Mouse (Mus musculus): ENCODE measurements around the gene Mkln1. TPM values are rescaled to one million over a fixed set of nuclear protein-coding genes. Genes with fewer than 3 reads are reported as not detected.

Gene Mkln1
- polyA plus RNA-seq, 1 experiment from 2014 or later = 154 TPM

DNA sequence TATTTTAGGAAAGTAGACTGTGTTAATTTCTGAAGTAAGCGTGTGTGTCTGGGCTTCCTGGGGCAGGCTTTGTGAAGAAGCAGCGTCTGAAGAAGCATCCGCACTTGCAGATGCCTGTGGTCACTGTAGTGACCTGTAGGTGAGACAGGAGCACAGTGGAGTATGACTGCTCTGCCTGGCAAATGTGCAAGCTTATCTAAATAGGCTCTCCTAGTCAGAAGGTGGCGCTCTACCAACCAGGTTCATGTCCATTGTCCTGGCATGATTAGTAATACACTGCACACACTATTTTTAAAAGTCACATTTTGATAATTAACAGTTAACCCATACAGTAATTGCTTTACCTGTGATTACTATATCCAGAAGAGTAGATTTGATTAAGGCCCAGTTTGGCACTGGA is 79.7 kb downstream of the Mkln1 start:
- no peak for DNase-seq
- H3K9me3 ChIP-seq (ENCODE audit: control insufficient read depth, low read length) = no peaks in the 10 kb centered on the region
- WGBS = 72% methylated on average over 4 of the region's 4 CpGs

DNA sequence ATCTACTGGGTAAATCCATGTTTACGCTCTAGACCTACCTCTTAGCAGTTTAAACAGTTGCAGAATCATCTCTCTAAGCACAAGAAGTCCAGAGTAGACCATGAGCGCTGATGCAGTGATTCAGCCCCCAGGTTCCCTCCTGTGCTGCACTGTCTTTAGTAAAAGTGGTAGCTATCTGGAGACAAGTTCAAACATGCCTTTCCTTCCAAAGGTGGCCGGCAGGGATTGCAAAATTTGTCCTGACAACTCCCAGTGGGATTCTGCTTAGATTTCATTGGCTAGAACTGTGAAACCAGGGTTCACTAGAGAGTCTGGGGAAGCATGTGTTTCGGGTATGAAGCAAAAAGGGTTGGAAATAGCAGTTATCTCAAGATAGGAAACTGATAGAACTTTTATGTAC is 81.5 kb downstream of the Mkln1 start:
- H3K4me1 ChIP-seq (ENCODE audit: control insufficient read depth, insufficient read depth, low read length) = no peaks in the 10 kb centered on the region
- DNase-seq (no peak), ATAC-seq (ENCODE audit: low FRiP score, low TSS enrichment) (no peak)
- H3K36me3 ChIP-seq (ENCODE audit: control insufficient read depth, insufficient read depth, low read length) = peaks cover 20% of the 10 kb centered on the region
- no peak overlapping the region for H3K27ac ChIP-seq (replicated peaks; ENCODE audit: low read depth, low read length)
- H3K4me2 ChIP-seq (ENCODE audit: low read length) = no peak overlapping the region
- no peaks in the 10 kb centered on the region for H3K27me3 ChIP-seq (ENCODE audit: control insufficient read depth, insufficient read depth, low read length)
- H3K4me3 ChIP-seq (replicated peaks; ENCODE audit: low read depth, low read length) = no peak overlapping the region
- H3K9ac ChIP-seq (replicated peaks; ENCODE audit: low read length) = no peak overlapping the region
- 84% methylated on average over 4 of the region's 4 CpGs for WGBS
- H3K9me3 ChIP-seq (ENCODE audit: control insufficient read depth, low read length) = no peaks in the 10 kb centered on the region

More for the DNA sequence above, 79.7 kb downstream of the Mkln1 start:
- no peak overlapping the region for H3K4me2 ChIP-seq (ENCODE audit: low read length)
- ATAC-seq (ENCODE audit: low FRiP score, low TSS enrichment) = no peak
- H3K27me3 ChIP-seq (ENCODE audit: control insufficient read depth, insufficient read depth, low read length) = no peaks in the 10 kb centered on the region
- peaks cover 26% of the 10 kb centered on the region for H3K36me3 ChIP-seq (ENCODE audit: control insufficient read depth, insufficient read depth, low read length)
- no peak overlapping the region for H3K9ac ChIP-seq (replicated peaks; ENCODE audit: low read length)
- no peaks in the 10 kb centered on the region for H3K4me1 ChIP-seq (ENCODE audit: control insufficient read depth, insufficient read depth, low read length)
- no peak overlapping the region for H3K4me3 ChIP-seq (replicated peaks; ENCODE audit: low read depth, low read length)
- no peak overlapping the region for H3K27ac ChIP-seq (replicated peaks; ENCODE audit: low read depth, low read length)

DNA sequence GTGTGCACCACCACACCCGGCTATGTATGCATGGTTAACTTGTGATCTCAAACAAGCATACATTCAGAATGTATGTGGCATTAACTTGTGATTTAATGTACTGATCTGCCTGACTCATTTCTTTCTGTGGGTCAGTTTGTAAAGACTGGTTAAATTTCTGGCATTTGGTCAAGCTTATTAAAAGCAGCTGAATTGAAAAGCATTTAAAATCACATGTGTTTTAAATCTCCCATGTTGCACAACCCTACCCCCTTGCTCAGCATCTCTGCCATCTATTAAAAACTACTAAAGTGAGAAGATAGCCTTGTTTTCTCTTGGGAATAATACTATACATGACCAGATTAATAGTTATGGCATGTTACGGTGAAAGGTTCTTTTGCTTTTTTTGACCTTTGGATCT is 88.1 kb downstream of the Mkln1 start:
- Histone ChIP-seq H3K9ac (replicated peaks; ENCODE audit: low read length) (no peak overlapping the region), H3K36me3 (ENCODE audit: control insufficient read depth, insufficient read depth, low read length) (peaks cover 13% of the 10 kb centered on the region), H3K4me1 (ENCODE audit: control insufficient read depth, insufficient read depth, low read length) (no peaks in the 10 kb centered on the region), H3K4me2 (ENCODE audit: low read length) (no peak overlapping the region), H3K4me3 (replicated peaks; ENCODE audit: low read depth, low read length) (no peak overlapping the region), H3K27ac (replicated peaks; ENCODE audit: low read depth, low read length) (no peak overlapping the region), H3K27me3 (ENCODE audit: control insufficient read depth, insufficient read depth, low read length) (no peaks in the 10 kb centered on the region), H3K9me3 (ENCODE audit: control insufficient read depth, low read length) (no peaks in the 10 kb centered on the region)
- WGBS = 96% methylated on average over 2 of the region's 2 CpGs
- ATAC-seq (ENCODE audit: low FRiP score, low TSS enrichment) (no peak), DNase-seq (no peak)

DNA sequence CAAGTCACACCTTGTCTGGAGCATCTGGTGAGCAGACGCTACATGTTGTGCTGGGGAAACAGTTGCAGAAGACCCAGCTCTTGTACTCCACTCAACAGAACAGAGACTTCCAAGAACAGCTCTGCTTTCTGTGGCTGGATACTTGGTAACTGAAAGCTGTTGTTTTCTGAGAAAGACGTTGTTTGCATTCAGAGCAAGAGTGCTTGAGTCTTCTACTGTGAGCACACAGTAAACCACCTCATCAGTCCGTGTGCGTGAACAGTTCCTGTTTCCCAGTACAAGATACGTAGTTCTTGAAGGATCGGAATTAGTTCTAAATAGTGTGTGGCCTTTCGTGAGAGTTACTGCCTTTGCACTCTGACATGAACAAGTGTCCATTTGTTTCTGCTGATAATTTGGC is 91.4 kb downstream of the Mkln1 start:
- Histone ChIP-seq H3K27me3 (ENCODE audit: control insufficient read depth, insufficient read depth, low read length) (no peaks in the 10 kb centered on the region), H3K4me3 (replicated peaks; ENCODE audit: low read depth, low read length) (no peak overlapping the region), H3K9me3 (ENCODE audit: control insufficient read depth, low read length) (no peaks in the 10 kb centered on the region), H3K36me3 (ENCODE audit: control insufficient read depth, insufficient read depth, low read length) (peaks cover 20% of the 10 kb centered on the region), H3K4me1 (ENCODE audit: control insufficient read depth, insufficient read depth, low read length) (no peaks in the 10 kb centered on the region), H3K9ac (replicated peaks; ENCODE audit: low read length) (no peak overlapping the region), H3K27ac (replicated peaks; ENCODE audit: low read depth, low read length) (no peak overlapping the region), H3K4me2 (ENCODE audit: low read length) (no peak overlapping the region)
- ATAC-seq (ENCODE audit: low FRiP score, low TSS enrichment) (no peak), DNase-seq (no peak)
- 95% methylated on average over 7 of the region's 7 CpGs for WGBS

DNA sequence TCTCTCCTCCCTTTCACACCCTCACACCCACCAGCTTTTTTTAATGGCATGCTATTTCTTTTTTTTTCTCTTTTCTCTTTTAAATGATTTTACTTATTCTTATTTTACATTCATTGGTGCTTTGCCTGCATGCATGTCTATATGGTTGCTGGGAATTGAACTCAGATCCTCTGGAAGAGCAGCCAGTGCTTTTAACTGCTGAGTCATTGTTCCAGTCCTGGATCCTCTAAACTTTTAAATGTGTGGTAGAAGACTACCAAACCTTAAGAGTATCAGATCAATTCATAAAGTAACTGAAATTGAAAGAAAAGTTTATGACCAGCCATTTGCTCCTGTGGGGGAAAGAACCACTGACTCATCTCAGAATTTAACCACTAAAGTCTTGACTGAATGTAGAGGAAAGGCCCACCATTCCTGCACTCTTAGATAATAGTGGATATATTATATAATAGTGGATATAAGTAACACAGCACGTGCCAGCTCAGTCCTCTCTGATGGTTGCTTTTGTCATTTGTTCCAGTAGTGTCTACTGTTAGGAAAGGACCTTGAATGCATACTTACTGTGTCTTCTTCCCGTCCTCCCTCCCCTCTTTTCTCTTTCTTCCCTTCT is 96.7 kb downstream of the Mkln1 start:
- H3K27me3 ChIP-seq (ENCODE audit: control insufficient read depth, insufficient read depth, low read length) = no peaks in the 10 kb centered on the region
- no peak overlapping the region for H3K4me2 ChIP-seq (ENCODE audit: low read length)
- H3K36me3 ChIP-seq (ENCODE audit: control insufficient read depth, insufficient read depth, low read length) = peaks cover 42% of the 10 kb centered on the region
- no peak overlapping the region for H3K9ac ChIP-seq (replicated peaks; ENCODE audit: low read length)
- no peak overlapping the region for H3K27ac ChIP-seq (replicated peaks; ENCODE audit: low read depth, low read length)
- H3K4me3 ChIP-seq (replicated peaks; ENCODE audit: low read depth, low read length) = no peak overlapping the region
- ATAC-seq (ENCODE audit: low FRiP score, low TSS enrichment) (no peak), DNase-seq (no peak)
- H3K9me3 ChIP-seq (ENCODE audit: control insufficient read depth, low read length) = no peaks in the 10 kb centered on the region
- WGBS = 84% methylated on average over 2 of the region's 2 CpGs
- no peaks in the 10 kb centered on the region for H3K4me1 ChIP-seq (ENCODE audit: control insufficient read depth, insufficient read depth, low read length)

DNA sequence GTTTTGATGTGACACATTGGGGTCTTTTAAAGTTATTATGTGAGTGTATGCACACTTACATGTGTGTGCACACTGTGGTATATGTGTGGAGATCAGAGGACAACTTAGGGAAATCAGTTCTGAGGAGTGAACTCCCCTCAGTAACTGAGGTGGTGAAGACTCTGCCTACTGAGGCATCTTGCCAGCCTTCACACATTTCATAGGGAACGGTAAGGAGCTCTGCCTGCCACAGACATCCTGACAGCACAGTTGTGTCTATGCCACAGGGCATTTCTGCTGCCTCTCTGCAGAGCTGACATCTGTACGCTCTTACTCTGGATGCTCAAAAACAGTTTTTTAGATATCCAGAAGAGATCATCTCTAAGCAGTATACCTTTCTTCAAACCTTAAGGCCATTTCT is 97.7 kb downstream of the Mkln1 start:
- Histone ChIP-seq H3K36me3 (ENCODE audit: control insufficient read depth, insufficient read depth, low read length) (peaks cover 38% of the 10 kb centered on the region), H3K9me3 (ENCODE audit: control insufficient read depth, low read length) (no peaks in the 10 kb centered on the region), H3K27ac (replicated peaks; ENCODE audit: low read depth, low read length) (no peak overlapping the region), H3K4me2 (ENCODE audit: low read length) (no peak overlapping the region), H3K4me3 (replicated peaks; ENCODE audit: low read depth, low read length) (no peak overlapping the region), H3K27me3 (ENCODE audit: control insufficient read depth, insufficient read depth, low read length) (no peaks in the 10 kb centered on the region), H3K4me1 (ENCODE audit: control insufficient read depth, insufficient read depth, low read length) (no peaks in the 10 kb centered on the region), H3K9ac (replicated peaks; ENCODE audit: low read length) (no peak overlapping the region)
- 87% methylated on average over 2 of the region's 2 CpGs for WGBS
- DNase-seq = no peak
- ATAC-seq (ENCODE audit: low FRiP score, low TSS enrichment) = no peak

DNA sequence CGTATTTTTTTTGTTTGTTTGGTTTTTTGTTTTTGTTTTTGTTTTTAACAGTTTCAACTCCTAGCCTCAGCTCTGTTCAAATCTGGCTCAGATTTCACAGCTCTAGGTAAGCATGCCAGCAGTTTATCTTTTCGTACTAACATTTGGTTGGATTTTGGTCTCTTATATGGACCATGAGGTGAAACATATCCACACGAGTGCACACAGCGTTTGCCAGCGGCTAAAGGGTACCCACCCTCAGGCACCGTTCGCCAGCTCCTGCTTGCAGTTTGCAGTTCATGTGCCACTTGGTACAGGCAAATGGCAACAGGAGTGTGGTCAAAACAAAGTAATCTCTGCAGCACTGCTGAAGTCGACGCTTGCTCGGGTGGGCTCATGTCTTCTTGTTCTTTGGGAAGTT is 101.3 kb downstream of the Mkln1 start:
- WGBS = 89% methylated on average over 10 of the region's 10 CpGs
- no peaks in the 10 kb centered on the region for H3K9me3 ChIP-seq (ENCODE audit: control insufficient read depth, low read length)

DNA sequence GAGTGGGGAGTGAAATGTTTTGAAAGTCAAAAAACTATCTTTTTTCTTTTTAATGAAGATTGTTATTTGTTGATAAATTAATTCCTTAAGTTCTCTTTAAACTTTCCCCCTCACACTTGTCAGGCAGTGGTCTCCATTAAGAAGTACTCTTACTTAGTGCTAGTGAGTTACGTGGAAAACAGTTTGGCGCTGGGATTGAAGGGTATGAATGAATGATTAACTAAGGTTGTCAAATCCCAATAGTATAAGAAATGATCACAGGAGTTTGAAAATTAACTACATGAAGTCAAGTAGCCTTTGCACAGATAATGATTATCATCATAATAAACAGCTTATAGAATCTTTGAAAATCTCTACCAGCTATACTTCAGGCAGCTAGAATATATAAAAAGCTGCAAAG is 101.7 kb downstream of the Mkln1 start:
- Histone ChIP-seq H3K9ac (replicated peaks; ENCODE audit: low read length) (no peak overlapping the region), H3K27me3 (ENCODE audit: control insufficient read depth, insufficient read depth, low read length) (no peaks in the 10 kb centered on the region), H3K27ac (replicated peaks; ENCODE audit: low read depth, low read length) (no peak overlapping the region), H3K4me3 (replicated peaks; ENCODE audit: low read depth, low read length) (no peak overlapping the region), H3K36me3 (ENCODE audit: control insufficient read depth, insufficient read depth, low read length) (peaks cover 41% of the 10 kb centered on the region), H3K9me3 (ENCODE audit: control insufficient read depth, low read length) (no peaks in the 10 kb centered on the region), H3K4me2 (ENCODE audit: low read length) (no peak overlapping the region), H3K4me1 (ENCODE audit: control insufficient read depth, insufficient read depth, low read length) (no peaks in the 10 kb centered on the region)
- 71% methylated on average over 2 of the region's 2 CpGs for WGBS
- DNase-seq (no peak), ATAC-seq (ENCODE audit: low FRiP score, low TSS enrichment) (no peak)

More for the DNA sequence above, 101.3 kb downstream of the Mkln1 start:
- Histone ChIP-seq H3K36me3 (ENCODE audit: control insufficient read depth, insufficient read depth, low read length) (peaks cover 42% of the 10 kb centered on the region), H3K4me2 (ENCODE audit: low read length) (no peak overlapping the region), H3K27ac (replicated peaks; ENCODE audit: low read depth, low read length) (no peak overlapping the region), H3K4me3 (replicated peaks; ENCODE audit: low read depth, low read length) (no peak overlapping the region), H3K4me1 (ENCODE audit: control insufficient read depth, insufficient read depth, low read length) (no peaks in the 10 kb centered on the region), H3K9ac (replicated peaks; ENCODE audit: low read length) (no peak overlapping the region), H3K27me3 (ENCODE audit: control insufficient read depth, insufficient read depth, low read length) (no peaks in the 10 kb centered on the region)
- no peak for DNase-seq
- ATAC-seq (ENCODE audit: low FRiP score, low TSS enrichment) = no peak

DNA sequence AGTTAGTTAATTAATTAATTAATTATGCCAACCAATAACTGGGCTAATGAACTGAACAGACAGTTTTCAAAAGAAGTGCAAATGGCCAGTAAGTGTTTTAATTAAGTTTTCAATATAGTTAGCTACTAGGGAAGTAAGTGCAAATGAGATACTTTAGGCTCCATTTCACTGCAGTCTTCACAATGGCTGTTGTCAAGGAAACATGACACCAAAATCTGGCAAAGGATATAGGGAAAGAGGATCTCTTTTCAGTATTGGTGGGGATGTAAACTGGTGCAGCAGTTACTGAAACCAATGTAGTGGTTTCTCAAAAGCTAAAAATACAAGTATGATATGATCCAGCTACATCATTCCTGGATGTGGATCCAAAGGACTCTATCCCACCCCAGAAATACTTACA is 102.2 kb downstream of the Mkln1 start:
- no peak for DNase-seq
- no peak overlapping the region for H3K27ac ChIP-seq (replicated peaks; ENCODE audit: low read depth, low read length)
- no peak overlapping the region for H3K4me3 ChIP-seq (replicated peaks; ENCODE audit: low read depth, low read length)
- H3K27me3 ChIP-seq (ENCODE audit: control insufficient read depth, insufficient read depth, low read length) = no peaks in the 10 kb centered on the region
- H3K36me3 ChIP-seq (ENCODE audit: control insufficient read depth, insufficient read depth, low read length) = peaks cover 41% of the 10 kb centered on the region
- no peak overlapping the region for H3K9ac ChIP-seq (replicated peaks; ENCODE audit: low read length)
- H3K4me2 ChIP-seq (ENCODE audit: low read length) = no peak overlapping the region
- H3K9me3 ChIP-seq (ENCODE audit: control insufficient read depth, low read length) = no peaks in the 10 kb centered on the region
- no peaks in the 10 kb centered on the region for H3K4me1 ChIP-seq (ENCODE audit: control insufficient read depth, insufficient read depth, low read length)
- ATAC-seq (ENCODE audit: low FRiP score, low TSS enrichment) = no peak

All from midbrain, embryonic 14.5 days (tissue).